Comparison of ENCODE assay signal across 10 mouse cellular contexts in genomic region chr6:125489881-125490559, GRCm38 (mm10). TPM values are rescaled to one million over a fixed set of nuclear protein-coding genes. Genes with fewer than 3 reads are reported as not detected.
A peak's percentile ranks its signal among the peaks of the same experiment; 100 is the strongest.
DNase-seq lines count a peak whose midpoint lies in the region; ATAC-seq and TF ChIP-seq lines count a peak whose summit lies in the region.
"Had no signal": no experiment of that assay in that cellular context is flagged by ENCODE, and none has a peak within 500 bp of the region (broad histone marks: within the 10 kb centered on the region; RNA-seq: fewer than 3 reads in every experiment).

No protein-coding gene starts in this region.

- TF ChIP-seq EP300 in liver, postnatal 0 days (IDR thresholded peaks at IDR 0.05; ENCODE audit: low read depth), result no peak

- ATAC-seq in embryonic facial prominence, embryonic 12.5 days (ENCODE audit: insufficient number of reproducible peaks, insufficient read depth, low FRiP score, low TSS enrichment), result no peak
- no peak for ATAC-seq in liver, postnatal 0 days
- no peak for ATAC-seq in embryonic facial prominence, embryonic 14.5 days (ENCODE audit: low read depth)
- peak; percentile 17; the same call in 1 of the 2 replicates for ATAC-seq in megakaryocyte, adult 5-6 weeks (ENCODE audit: poor library complexity, severe bottlenecking)
- no peak for ATAC-seq in megakaryocyte-erythroid progenitor cell, adult 5-6 weeks (replicated peaks; ENCODE audit: low FRiP score, low TSS enrichment, poor library complexity, severe bottlenecking)
- ATAC-seq: forebrain, embryonic 13.5 days had no signal

- no peaks in the 10 kb centered on the region for H3K36me3 ChIP-seq in embryonic facial prominence, embryonic 12.5 days
- no peaks in the 10 kb centered on the region for H3K36me3 ChIP-seq in embryonic facial prominence, embryonic 10.5 days (replicated peaks)
- peaks cover 5% of the 10 kb centered on the region; the same call in 1 of the 2 replicates for H3K36me3 ChIP-seq in liver, postnatal 0 days (replicated peaks; ENCODE audit: insufficient read depth, low read length)
- no peaks in the 10 kb centered on the region for H3K36me3 ChIP-seq in embryonic facial prominence, embryonic 14.5 days (ENCODE audit: control insufficient read depth, insufficient read depth, low read length)

- H3K9ac ChIP-seq in embryonic facial prominence, embryonic 12.5 days, result no peak overlapping the region
- peak overlapping the region; percentile 5; the same call in 1 of the 2 replicates for H3K9ac ChIP-seq in liver, postnatal 0 days (replicated peaks)
- no peak overlapping the region for H3K9ac ChIP-seq in embryonic facial prominence, embryonic 14.5 days (ENCODE audit: low read depth, low read length)
- H3K9ac ChIP-seq: forebrain, embryonic 13.5 days had no signal

- peaks cover 12% of the 10 kb centered on the region; the same call in 1 of the 2 replicates for H3K4me1 ChIP-seq in embryonic facial prominence, embryonic 12.5 days
- peaks cover 40% of the 10 kb centered on the region for H3K4me1 ChIP-seq in embryonic facial prominence, embryonic 10.5 days
- peaks cover 42% of the 10 kb centered on the region for H3K4me1 ChIP-seq in liver, postnatal 0 days (ENCODE audit: insufficient read depth)
- H3K4me1 ChIP-seq in embryonic facial prominence, embryonic 14.5 days (ENCODE audit: control insufficient read depth, insufficient read depth, low read length), result peaks cover 47% of the 10 kb centered on the region

- H3K4me2 ChIP-seq in embryonic facial prominence, embryonic 12.5 days (replicated peaks), result no peak overlapping the region
- peak overlapping the region; percentile 35 for H3K4me2 ChIP-seq in liver, postnatal 0 days (ENCODE audit: low read depth, low read length)
- peak overlapping the region; percentile 23 for H3K4me2 ChIP-seq in embryonic facial prominence, embryonic 14.5 days (ENCODE audit: low read depth, low read length)
- H3K4me2 ChIP-seq: forebrain, embryonic 13.5 days had no signal

- WGBS in embryonic facial prominence, embryonic 12.5 days, result 73% methylated on average over 11 of the region's 11 CpGs
- 81% methylated on average over 11 of the region's 11 CpGs for WGBS in embryonic facial prominence, embryonic 10.5 days
- 61% methylated on average over 11 of the region's 11 CpGs for WGBS in liver, postnatal 0 days (ENCODE audit: insufficient replicate concordance)
- WGBS in embryonic facial prominence, embryonic 14.5 days, result 71% methylated on average over 10 of the region's 11 CpGs

- H3K27ac ChIP-seq in embryonic facial prominence, embryonic 12.5 days, result 0 out of 2 replicates have a peak overlapping the region, but pooled peaks have one; percentile 30
- H3K27ac ChIP-seq in embryonic facial prominence, embryonic 10.5 days (replicated peaks), result no peak overlapping the region
- peak overlapping the region; percentile 75 for H3K27ac ChIP-seq in liver, postnatal 0 days (ENCODE audit: low read depth)
- peak overlapping the region; percentile 7 for H3K27ac ChIP-seq in embryonic facial prominence, embryonic 14.5 days (replicated peaks; ENCODE audit: low read depth, low read length)
- H3K27ac ChIP-seq: forebrain, embryonic 13.5 days had no signal

- DNase-seq in embryonic facial prominence, embryonic 10.5 days (ENCODE audit: low spot score), result no peak
- DNase-seq in liver, postnatal 0 days, result no peak
- DNase-seq in liver, result no peak
- DNase-seq in embryonic facial prominence, embryonic 14.5 days (ENCODE audit: low spot score), result no peak
- DNase-seq in layer of hippocampus, adult 18-20 months (ENCODE audit: low spot score in 2 of 2), result no peak
- DNase-seq: thymus, adult 18-20 months had no signal

- H3K9me3 ChIP-seq in embryonic facial prominence, embryonic 12.5 days, result no peaks in the 10 kb centered on the region
- H3K9me3 ChIP-seq in embryonic facial prominence, embryonic 10.5 days, result no peaks in the 10 kb centered on the region
- no peaks in the 10 kb centered on the region for H3K9me3 ChIP-seq in liver, postnatal 0 days (ENCODE audit: low read length)
- H3K9me3 ChIP-seq in embryonic facial prominence, embryonic 14.5 days (ENCODE audit: control insufficient read depth, low read length), result no peaks in the 10 kb centered on the region
- H3K9me3 ChIP-seq: forebrain, embryonic 13.5 days had no signal

- H3K4me3 ChIP-seq in embryonic facial prominence, embryonic 12.5 days, result no peak overlapping the region
- H3K4me3 ChIP-seq in embryonic facial prominence, embryonic 10.5 days, result no peak overlapping the region
- no peak overlapping the region for H3K4me3 ChIP-seq in liver, postnatal 0 days (ENCODE audit: low read depth, low read length)
- H3K4me3 ChIP-seq in embryonic facial prominence, embryonic 14.5 days (ENCODE audit: low read depth, low read length), result no peak overlapping the region
- H3K4me3 ChIP-seq: forebrain, embryonic 13.5 days had no signal

- peak; percentile 15; the same call in 1 of the 2 replicates for TF ChIP-seq CTCF in liver, postnatal 0 days (IDR thresholded peaks at IDR 0.05; ENCODE audit: low read depth)

- H3K27me3 ChIP-seq in embryonic facial prominence, embryonic 12.5 days, result peaks cover 19% of the 10 kb centered on the region
- peaks cover 50% of the 10 kb centered on the region for H3K27me3 ChIP-seq in embryonic facial prominence, embryonic 10.5 days (replicated peaks; ENCODE audit: low read depth, poor library complexity, severe bottlenecking)
- peaks cover 8% of the 10 kb centered on the region; the same call in 1 of the 2 replicates for H3K27me3 ChIP-seq in liver, postnatal 0 days (ENCODE audit: insufficient read depth, low read length)
- no peaks in the 10 kb centered on the region for H3K27me3 ChIP-seq in embryonic facial prominence, embryonic 14.5 days (replicated peaks; ENCODE audit: control insufficient read depth, insufficient read depth, low read length)

RNA-seq across cellular contexts. Expression of gene Cd9, which starts 4.6 kb away (rescaled TPM):
- polyA plus RNA-seq in embryonic facial prominence, embryonic 12.5 days (2016; fragmentation: Nextera tagmentation; extraction: Ambion mirVana), result 70.5 and 72.0 TPM in 2 replicates
- 33.0 and 36.2 TPM in 2 replicates for polyA plus RNA-seq in embryonic facial prominence, embryonic 10.5 days (2016; fragmentation: Nextera tagmentation; extraction: Ambion mirVana)
- 243 and 249 TPM in 2 replicates for polyA plus RNA-seq in liver, postnatal 0 days (2015; fragmentation: Nextera tagmentation; extraction: Ambion mirVana)
- polyA plus RNA-seq in embryonic facial prominence, embryonic 14.5 days (2014; fragmentation: Nextera tagmentation; extraction: Ambion mirVana), result 241 and 245 TPM in 2 replicates
- total RNA-seq in megakaryocyte, adult 5-6 weeks (2015), result 100 and 106 TPM in 2 replicates
- 65.5 and 74.0 TPM in 2 replicates for total RNA-seq in megakaryocyte, adult 5-6 weeks (2017)
- 9.5 and 11.8 TPM in 2 replicates for total RNA-seq in megakaryocyte-erythroid progenitor cell, adult 5-6 weeks (2014; fragmentation: Nextera tagmentation)
- 34.1 and 40.0 TPM in 2 replicates for total RNA-seq in megakaryocyte-erythroid progenitor cell, adult 5-6 weeks (2017)
- 10 to 100 TPM; 52.0 to 55.1 TPM for total RNA-seq in layer of hippocampus, adult 18-20 months (2021)

RNA-seq across cellular contexts. Expression of gene Vwf, which starts 56.6 kb away (rescaled TPM):
- 7.4 and 7.5 TPM in 2 replicates for polyA plus RNA-seq in embryonic facial prominence, embryonic 12.5 days (2016; fragmentation: Nextera tagmentation; extraction: Ambion mirVana)
- polyA plus RNA-seq in embryonic facial prominence, embryonic 10.5 days (2016; fragmentation: Nextera tagmentation; extraction: Ambion mirVana), result 5.5 and 8.6 TPM in 2 replicates
- 13.4 and 14.8 TPM in 2 replicates for polyA plus RNA-seq in liver, postnatal 0 days (2015; fragmentation: Nextera tagmentation; extraction: Ambion mirVana)
- 13.4 and 16.0 TPM in 2 replicates for polyA plus RNA-seq in embryonic facial prominence, embryonic 14.5 days (2014; fragmentation: Nextera tagmentation; extraction: Ambion mirVana)
- 0.18 and 1.6 TPM in 2 replicates for total RNA-seq in megakaryocyte, adult 5-6 weeks (2015)
- total RNA-seq in megakaryocyte, adult 5-6 weeks (2017), result 0.26 and 0.49 TPM in 2 replicates
- 11.0 and 14.9 TPM in 2 replicates for total RNA-seq in megakaryocyte-erythroid progenitor cell, adult 5-6 weeks (2014; fragmentation: Nextera tagmentation)
- 5.5 and 9.3 TPM in 2 replicates for total RNA-seq in megakaryocyte-erythroid progenitor cell, adult 5-6 weeks (2017)
- total RNA-seq in layer of hippocampus, adult 18-20 months (2021), result 10 to 100 TPM; 12.2 to 14.2 TPM
